Mouse (Mus musculus) spleen, adult 2 months (tissue): Measurements from ENCODE around the gene Cul4a.

ENCODE experiments used
- CTCF ChIP-seq: fragments of 200-500 bp; IDR thresholded peaks from 2 replicates; pipeline ENCODE4 v1.5.1; 2011; ENCODE audit warnings: mild to moderate bottlenecking, inconsistent platforms; ENCODE audit not compliant: insufficient read depth, insufficient read length, insufficient replicate concordance; ENCODE audit errors: extremely low read depth
- POLR2A ChIP-seq: fragments of 200-500 bp; IDR thresholded peaks from 2 replicates; pipeline ENCODE4 v1.6.1; 2011; ENCODE audit warnings: low read depth, low read length, inconsistent platforms

DNA sequence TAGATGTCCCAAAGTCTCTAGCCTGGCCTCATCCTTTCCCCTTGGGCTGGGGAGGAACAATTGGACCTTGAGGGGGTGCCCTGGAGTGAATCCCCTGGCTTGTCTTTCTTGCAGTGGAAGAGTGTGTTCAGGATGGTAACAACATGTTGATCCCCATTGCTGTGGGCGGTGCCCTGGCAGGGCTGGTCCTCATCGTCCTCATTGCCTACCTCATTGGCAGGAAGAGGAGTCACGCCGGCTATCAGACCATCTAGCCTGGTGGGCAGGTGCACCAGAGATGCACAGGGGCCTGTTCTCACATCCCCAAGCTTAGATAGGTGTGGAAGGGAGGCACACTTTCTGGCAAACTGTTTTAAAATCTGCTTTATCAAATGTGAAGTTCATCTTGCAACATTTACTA, 68.9 kb downstream of the Cul4a start:
- TF ChIP-seq POLR2A (no peak), CTCF (no peak)
